Mouse (Mus musculus): Measurements from ENCODE around the gene Tfcp2.

Gene Tfcp2

DNA sequence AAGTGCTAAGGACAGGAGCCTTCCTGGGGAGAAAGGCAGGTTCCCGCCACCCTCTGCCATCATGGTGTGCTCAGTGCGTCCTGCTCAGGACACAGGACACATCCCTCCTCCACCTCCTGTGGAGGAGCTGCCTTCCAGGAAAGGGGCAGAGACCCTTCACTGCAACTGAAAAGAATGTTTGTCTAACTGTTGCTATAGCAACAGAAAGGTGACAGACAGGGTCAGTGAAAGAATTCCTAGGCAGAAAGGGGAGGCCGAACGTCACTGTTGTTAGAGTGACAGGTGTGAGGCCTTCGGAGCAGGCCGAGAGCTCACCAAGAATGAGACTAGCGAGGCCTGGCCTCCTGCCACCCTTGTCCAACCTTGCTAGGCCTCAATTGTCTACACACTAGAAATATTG lies 65.4 kb downstream of the Tfcp2 start:
- DNase-seq (ENCODE audit: low spot score): no peak

DNA sequence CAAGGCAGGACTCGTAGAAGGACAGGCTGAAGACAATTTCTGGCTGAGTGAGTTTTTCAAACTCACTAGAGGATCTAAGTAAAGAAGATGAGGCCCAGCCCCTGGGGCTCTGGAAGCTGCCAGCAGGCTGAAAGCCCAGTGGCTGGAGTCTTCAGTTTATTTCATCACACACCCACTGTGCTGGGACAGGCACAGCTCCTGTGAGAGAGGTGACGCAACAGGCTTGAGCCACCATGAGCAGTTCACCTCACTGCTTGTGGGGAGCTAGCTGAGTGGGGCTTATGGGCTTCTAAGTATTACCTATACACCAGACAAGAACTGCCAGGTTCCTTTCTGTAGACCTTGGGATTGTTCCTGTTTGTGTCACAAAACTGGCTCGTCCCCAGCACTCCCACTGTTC lies 66.2 kb downstream of the Tfcp2 start:
- peak; percentile 47 for DNase-seq (ENCODE audit: low spot score)

DNA sequence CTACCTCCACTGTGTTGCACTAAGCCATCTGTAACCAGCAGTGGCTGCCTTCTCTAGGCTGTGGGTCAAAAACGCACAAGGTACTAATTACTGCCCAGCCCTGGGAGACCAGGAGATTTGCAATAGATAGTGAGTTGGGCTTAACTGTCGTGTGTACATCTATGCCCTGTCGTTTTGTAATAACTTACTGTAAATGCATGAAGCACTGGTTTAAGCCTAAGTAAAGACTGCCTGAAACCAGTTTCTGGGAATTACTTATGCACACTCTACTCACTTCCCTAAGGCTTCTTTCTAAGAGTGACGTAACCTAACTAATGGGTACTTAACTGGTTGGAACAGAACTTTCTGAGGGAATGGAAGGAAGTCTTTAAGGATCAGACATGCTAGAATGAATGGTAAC lies 72.9 kb downstream of the Tfcp2 start:
- DNase-seq (ENCODE audit: low spot score): no peak

DNA sequence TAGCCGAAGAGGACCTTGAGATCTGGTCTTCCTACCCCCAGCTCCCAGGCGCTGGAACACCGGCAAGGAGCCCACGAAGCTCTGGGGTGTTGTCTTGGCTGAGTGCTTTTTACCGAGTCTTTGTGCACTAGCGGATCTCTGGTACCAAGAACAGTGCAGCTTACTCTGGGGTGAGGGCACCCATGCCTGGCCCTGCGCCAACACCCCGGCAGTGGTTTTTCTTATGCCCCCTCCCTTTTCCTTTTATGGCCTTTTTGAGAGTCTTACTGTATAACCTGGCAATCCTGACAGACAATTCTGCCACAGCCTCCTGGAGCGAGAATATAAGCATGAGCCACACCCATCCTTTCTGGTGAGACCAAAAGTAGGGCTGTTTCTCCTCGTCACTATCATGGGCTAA lies 73.5 kb downstream of the Tfcp2 start:
- no peak for DNase-seq (ENCODE audit: low spot score)

DNA sequence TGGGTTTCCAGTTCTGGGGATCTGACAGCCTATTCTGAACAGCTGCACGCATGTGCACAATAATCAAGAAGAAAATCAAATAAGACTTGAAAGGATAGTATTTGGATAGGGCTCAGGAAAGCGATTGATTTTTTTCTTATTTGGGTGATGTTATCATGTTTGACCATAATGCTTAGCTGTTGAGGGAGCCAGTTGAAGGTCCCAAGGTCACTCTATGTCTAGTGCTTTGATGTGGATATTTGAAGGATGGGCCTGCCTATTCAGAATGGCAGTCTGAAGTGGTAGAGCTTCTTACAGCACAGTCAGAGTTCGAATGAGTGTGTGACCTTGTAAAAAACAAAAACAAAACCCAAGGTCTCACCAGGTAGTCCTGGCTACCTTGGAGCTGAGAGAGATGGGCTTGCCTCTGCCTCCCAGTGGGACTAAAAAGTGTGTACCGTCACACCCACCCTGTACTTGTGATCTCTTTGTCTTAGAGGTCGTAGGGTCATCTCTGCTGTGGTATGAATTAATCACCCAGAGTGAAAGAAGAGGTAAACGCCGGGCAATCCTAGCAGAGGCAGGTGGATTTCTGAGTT lies 77.8 kb downstream of the Tfcp2 start:
- DNase-seq (ENCODE audit: low spot score): no peak

DNA sequence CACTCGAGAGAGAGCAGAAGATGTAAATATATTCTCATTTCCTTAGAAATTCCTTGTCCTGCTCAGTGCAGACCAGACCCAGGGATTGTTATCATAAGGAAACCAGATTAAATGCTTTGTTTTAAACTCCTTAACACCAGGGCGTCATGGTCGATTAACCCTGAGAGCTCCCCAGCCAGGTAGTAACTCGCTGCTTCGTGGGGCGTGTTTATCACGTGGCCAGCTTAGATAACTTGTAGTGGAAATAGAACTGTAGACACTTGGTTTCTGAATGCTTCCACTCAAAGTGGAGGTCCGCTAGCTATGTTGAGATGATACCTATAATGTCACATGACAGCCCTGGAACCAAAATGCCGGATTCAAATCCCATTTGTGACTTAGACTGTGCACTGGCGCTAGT lies 81.8 kb downstream of the Tfcp2 start:
- no peak for DNase-seq (ENCODE audit: low spot score)

DNA sequence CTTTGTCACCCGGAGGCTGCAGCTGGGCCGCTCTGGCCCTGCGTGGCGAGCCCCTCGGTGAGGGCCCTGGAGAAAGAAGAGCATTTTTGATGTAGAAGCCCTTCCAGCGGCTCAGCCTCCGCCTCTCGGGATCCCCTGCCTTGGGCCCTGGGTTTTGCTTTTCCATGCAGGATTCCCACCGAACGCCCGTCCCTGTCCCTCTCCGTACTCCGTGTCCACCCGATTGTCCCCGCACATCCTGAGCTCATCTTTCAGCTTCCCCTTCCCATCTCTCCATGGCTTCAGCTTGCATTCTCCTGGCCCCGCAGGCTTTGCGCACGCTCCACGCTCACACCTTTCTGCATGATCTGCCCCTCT lies 82.6 kb downstream of the Tfcp2 start:
- DNase-seq (ENCODE audit: low spot score): no peak

DNA sequence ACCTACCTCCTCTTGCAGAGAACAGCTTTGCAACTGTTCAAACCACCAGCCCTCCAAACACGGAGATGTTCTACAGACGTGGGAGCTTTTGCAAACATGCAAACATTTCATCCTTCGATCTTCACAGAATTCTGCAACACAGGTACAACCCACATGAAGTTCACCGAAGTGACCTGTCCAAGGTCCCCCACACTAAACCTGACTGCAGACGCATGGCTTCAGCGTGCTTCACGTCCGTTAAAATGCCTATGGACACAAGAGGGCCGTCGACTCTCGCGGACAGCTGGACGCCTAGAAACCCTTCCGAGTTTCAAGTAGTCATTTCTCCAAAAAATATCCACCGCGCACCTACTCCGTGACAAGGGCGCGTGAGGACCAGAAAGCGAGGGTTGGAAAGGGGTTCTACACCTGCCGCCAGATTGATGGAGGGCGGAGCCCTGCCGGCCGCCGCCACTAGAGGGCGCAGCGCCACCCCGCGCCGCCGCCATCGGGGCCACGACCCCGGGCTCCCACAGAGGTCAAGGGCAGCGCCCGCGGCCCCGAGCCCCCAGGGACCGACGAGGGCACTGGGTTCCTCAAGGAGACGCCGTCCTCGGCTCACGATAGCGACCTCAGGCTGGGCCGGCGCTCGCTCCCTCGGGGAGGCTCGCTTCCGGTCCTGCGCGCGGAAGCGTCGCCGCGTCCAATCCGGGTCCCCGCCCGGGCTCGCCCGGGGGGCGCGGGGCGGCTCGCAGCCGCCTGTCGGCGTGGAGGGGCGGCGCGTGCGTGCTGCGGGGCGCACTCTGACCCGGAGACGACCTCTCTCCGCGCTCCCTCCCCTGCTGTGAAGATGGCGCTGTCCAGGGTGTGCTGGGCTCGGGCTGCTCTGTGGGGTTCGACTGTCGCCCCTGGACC lies 83.3 kb downstream of the Tfcp2 start, which contains the start of gene Letmd1:
Gene Letmd1 (plus strand): TSS at position 729 of the 894 bp plus-strand sequence.
- peak; percentile 88 for DNase-seq (ENCODE audit: low spot score)

DNA sequence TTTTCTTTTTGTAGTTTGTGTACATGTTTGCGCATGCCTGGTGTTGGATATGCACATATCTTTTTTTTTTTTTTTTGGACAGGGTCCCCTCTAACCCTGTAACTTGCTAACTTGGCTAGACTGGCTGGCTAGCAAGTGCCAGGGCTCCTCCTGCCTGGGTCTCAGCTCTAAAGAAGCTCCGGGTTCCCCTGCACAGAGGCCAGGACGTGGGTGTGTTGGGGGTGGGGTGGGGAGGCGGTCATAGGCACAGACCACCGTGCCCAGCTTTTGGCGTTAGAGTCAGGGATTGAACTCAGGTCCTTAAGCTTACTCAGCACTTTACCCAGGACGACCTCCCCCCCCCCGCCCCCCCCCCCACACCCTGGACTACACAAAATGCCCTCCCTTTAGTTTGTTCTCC lies 84.1 kb downstream of the Tfcp2 start:
- no peak for DNase-seq (ENCODE audit: low spot score)

DNA sequence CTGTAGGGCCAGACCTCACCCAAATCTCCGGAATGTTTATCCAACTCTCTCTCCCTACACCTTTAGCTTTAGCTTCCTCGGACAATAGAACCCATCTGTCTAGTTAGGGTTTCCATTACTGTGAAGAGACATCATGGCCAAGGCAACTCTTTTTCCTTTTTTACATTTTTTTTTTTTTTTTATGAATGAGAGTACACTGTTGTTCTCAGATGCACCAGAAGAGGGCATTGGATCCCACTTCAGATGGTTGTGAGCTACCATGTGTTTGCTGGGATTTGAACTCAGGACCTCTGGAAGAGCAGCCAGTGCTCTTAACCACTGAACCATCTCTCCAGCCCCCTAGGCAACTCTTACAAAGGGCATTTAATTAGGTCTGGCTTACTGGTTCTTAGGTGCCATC lies 86.4 kb downstream of the Tfcp2 start:
- no peak for DNase-seq (ENCODE audit: low spot score)

DNA sequence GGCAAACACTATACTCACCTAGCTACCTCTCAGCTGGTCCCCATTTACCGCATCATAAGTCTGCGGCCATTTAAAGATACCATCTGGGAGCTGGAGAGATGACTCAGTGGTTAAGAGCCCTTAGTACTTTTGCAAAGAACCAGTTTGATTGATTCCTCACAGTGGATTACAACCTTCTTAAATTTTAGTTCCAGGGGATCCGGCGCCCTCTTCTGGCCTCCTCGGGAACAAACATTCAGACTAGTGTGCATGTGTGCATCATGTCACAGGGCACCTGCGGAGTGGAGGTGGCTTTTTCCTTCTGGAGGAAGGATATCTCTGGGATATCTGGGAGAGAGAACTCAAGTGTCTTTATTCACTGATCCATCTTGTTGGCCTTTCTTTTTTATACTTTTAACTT lies 88.1 kb downstream of the Tfcp2 start:
- DNase-seq (ENCODE audit: low spot score): peak; percentile 75

DNA sequence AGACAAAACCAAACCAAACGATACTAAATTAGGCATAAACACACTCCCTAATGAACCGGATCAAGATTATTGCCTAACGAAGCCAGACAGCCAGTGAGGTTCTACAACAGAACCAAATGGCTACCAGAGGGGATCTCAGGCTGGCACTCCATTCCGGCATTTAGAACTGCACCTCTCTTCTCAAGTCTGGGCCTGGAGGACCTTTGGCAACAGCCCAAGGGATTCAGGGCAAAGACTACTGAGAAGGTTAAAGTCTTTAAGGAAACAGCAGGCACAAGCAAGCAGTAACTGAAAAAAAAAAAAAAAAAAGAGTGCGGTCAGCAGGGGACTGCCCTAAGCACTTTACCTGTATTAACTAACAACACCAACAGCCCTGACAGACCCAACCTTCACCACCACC lies 89.7 kb downstream of the Tfcp2 start:
- DNase-seq (ENCODE audit: low spot score): no peak

DNA sequence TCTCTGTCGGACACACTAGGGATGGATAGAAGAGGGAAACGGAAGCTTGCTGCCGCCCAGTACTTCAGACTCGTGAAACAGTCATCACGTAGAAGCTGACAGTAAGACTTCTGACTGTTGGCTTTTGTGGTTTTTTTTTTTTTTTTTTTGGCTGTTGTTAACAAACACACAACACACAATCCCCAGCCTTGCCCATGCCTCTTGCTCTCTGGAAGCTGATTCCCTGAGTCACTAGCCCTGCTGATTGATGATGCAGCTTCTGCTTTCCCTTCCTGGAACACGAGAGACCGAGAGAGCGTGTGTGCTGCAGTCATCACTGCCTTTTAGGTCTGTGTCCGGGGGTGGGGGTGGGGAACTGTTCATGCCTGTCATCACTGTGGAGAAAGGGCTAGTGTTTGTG lies 90.2 kb downstream of the Tfcp2 start:
- DNase-seq (ENCODE audit: low spot score): no peak

DNA sequence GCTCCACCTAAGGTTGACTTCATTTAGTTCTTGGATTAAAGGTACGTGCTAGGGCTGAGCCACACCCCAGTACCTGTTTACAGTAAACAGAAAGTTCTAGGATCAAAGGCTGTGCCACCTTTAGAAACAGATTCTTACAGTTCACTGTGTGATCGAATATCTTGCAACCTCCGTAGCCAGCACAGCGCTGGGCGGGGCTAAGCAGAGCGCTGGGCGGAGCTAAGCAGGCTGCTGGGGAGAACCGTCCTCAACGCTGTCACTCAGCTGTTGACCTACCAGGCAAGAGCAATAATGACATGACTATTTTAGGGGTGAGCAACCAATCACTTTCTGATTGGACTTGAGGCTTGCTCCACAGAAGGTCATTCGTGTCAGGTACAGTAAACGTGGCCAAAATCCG lies 90.9 kb downstream of the Tfcp2 start:
- peak; percentile 38 for DNase-seq (ENCODE audit: low spot score)

DNA sequence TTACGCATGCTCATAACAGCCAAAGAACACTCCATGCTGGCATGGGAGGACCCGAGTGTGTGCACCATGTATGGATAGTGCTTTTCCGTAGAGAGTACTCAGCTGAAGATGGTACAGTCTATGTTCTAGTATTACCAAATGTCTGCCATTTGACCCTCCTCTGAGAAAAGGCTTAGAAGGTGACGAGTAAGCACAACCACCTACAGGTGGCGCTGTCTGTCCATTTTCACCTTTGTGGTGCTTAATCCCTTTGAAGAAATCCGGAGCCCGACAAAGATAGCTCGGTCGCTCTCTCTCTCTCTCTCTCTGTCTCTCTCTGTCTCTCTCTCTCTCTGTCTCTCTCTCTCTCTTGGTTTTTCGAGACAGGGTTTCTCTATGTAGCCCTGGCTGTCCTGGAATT lies 93.8 kb downstream of the Tfcp2 start:
- DNase-seq (ENCODE audit: low spot score): peak; percentile 57

DNA sequence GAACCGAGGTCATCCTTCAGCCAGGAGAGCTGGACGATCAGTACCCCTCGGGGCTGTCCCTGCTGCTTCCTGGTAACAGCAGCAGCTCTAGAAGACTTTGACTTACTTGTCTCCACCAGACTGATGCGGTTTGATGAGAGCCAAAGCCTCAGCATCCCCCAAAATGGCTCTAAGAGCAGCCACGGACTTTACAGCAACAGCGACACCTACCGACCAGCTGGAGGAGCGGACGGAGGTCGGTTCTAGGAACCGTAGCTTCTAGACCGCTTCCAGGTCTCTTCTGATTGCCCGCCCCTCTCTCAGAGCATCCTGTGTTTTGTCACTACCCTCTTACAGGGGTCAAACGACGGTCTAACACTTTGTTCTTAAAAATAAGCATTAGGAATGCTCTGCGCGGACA lies 94.5 kb downstream of the Tfcp2 start:
- peak; percentile 65 for DNase-seq (ENCODE audit: low spot score)

DNA sequence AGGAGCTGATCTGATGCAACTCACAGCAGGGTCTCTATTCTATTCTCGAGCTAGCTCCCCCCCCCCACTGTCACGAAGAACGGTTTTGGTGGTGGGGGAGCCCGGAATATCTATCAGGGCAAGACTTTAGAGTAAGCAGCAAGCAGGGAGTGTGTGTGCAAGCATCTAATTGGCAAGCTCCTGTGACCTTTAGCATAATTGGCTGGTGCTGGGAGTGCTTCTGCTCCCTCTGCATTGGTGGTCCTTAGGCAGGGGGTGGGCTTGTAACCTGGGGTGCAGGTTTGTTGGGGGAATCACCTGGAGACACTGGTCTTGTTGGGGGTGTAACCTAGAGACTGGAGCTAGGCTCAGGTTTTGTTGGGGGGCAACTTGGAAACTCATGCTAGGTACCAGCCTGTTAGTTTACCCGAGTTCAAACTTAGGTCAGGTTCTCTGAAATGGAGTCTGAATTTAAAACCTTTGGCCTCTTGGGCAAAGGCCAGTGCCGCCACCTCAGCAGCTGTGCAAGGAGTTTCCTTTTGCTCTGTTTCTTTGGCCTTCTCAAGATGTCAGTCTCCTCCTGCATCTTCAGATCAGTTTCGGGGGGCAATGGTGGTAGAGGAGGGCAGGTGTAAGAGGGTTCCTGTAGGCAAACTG lies 95.3 kb downstream of the Tfcp2 start:
- DNase-seq (ENCODE audit: low spot score): no peak

DNA sequence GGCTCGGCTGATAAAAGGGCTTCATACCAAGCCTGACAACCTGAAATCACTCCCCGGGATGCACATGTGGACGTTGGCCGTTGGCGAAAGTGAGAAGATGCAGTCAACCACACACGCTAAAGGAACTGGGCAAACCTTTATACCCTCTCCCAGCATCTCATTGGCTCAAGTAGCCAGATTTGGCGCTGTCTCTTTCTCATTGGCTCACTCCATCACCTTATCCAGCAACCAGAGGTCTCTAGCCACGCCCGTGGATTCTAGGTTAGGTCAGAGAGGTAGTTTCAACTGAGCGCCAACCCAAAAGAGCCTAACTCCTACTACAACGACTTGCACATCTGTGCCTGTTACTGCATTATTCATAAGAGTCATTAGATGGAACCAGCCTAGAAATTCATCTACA lies 99.3 kb downstream of the Tfcp2 start:
- DNase-seq (ENCODE audit: low spot score): no peak

DNA sequence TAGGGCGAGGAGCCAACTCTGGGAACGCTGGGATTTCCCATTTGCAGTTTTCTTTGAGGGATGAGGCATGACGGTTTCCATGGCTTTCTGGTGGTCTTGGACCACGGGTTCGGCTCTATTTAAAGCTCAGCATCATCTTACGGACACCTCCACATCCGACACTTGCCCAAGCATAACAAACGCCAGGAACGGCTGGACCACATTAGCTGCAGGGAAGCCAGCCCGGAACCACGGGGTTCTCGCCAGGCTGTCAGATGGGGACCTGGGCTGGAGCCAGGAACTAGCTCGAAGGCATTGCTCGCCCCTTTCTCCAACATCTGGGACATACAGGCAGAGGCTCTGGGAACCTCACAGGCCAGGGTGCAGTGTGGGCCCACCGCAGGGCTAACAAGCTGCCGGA lies 100.6 kb downstream of the Tfcp2 start:
- peak; percentile 12 for DNase-seq (ENCODE audit: low spot score)

DNA sequence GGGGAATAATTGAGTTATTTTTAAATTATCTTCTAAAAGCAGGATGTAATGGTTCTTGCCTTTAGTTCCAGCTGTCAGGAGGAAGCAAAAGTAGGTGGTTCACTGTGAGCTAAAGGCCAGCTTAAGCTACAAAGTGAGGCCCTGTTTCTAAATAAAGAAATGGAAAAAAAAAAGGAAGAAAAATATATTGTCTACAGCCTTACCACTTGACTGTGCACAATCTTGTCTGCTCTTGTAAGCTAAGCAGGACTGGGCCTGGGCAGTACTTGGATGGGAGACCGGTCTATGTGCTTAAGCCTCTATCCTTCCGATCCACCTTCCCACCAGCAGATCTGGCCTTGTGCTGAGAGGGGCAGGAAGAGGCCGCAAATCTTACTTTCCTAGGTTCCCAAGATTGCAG lies 102.3 kb downstream of the Tfcp2 start:
- no peak for DNase-seq (ENCODE audit: low spot score)

DNA sequence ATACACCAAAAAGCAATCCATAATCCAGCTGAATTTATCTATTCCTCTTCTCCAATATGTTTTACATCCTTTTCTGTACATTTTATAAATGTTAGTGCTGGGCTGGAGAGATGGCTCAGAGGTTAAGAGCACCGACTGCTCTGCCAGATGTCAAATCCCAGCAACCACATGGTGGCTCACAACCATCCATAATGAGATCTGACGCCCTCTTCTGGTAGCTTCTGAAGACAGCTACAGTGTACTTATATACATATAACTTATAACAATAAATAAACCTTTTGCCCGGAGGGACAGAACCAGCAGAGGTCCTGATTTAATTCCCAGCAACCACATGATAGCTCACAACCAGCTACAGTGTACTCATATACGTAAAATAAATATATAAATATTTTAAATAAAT lies 103.2 kb downstream of the Tfcp2 start:
- no peak for DNase-seq (ENCODE audit: low spot score)

Measured in lung, postnatal 25 days (tissue).